Mouse (Mus musculus) liver, embryonic 16.5 days (tissue): Measurements from ENCODE around the gene Ank2. TPM values are rescaled to one million over a fixed set of nuclear protein-coding genes. Genes with fewer than 3 reads are reported as not detected.

Experiments used
- ATAC-seq: fragments of 200-750 bp; cut with Nextera tagmentation; 2 replicates; pipeline ENCODE4 v1.8.0; 2017; ENCODE audit warnings: low read depth, mild to moderate bottlenecking, moderate number of reproducible peaks, moderate library complexity
- H3K27ac ChIP-seq: fragments of 300-500 bp; sonication (generic); 2 replicates; pipeline ENCODE4 v1.5.1; 2014; ENCODE audit warnings: mild to moderate bottlenecking, low read length
- H3K27me3 ChIP-seq: fragments of 300-500 bp; sonication (generic); 2 replicates; pipeline ENCODE4 v1.6.1; 2014; ENCODE audit warnings: low read depth, low read length, mixed read lengths; ENCODE audit not compliant: control insufficient read depth, insufficient read depth
- H3K36me3 ChIP-seq: fragments of 300-500 bp; sonication (generic); 2 replicates; pipeline ENCODE4 v1.6.1; 2014; ENCODE audit warnings: mild to moderate bottlenecking; ENCODE audit not compliant: control insufficient read depth, insufficient read depth
- H3K4me1 ChIP-seq: fragments of 300-500 bp; sonication (generic); 2 replicates; pipeline ENCODE4 v1.6.1; 2014; ENCODE audit warnings: low read depth, low read length, mixed read lengths; ENCODE audit not compliant: control insufficient read depth
- H3K4me2 ChIP-seq: fragments of 300-500 bp; sonication (generic); 2 replicates; pipeline ENCODE4 v1.6.1; 2014; ENCODE audit warnings: low read depth, low read length, mixed read lengths
- H3K4me3 ChIP-seq: fragments of 300-500 bp; sonication (generic); 2 replicates; pipeline ENCODE4 v1.5.1; 2014; ENCODE audit warnings: low read depth, mild to moderate bottlenecking, low read length
- H3K9ac ChIP-seq: fragments of 300-500 bp; sonication (generic); 2 replicates; pipeline ENCODE4 v1.6.1; 2014; ENCODE audit warnings: low read depth, low read length
- H3K9me3 ChIP-seq: fragments of 300-500 bp; sonication (generic); replicated peaks from 2 replicates; pipeline ENCODE4 v1.6.1; 2016; ENCODE audit warnings: low read length; ENCODE audit not compliant: control insufficient read depth
- WGBS: fragments of 180-500 bp; shearing (Covaris S2); extraction: QIAGEN DNeasy Blood & Tissue Kit; methylation state at CpG from one replicate; pipeline ENCODE4 v1.1.7; 2014; ENCODE audit not compliant: insufficient replicate concordance; 5-methylcytosine and 5-hydroxymethylcytosine counted together
- polyA plus RNA-seq: library from polyadenylated mRNA; unstranded; fragments of >200 nt; fragmentation: Nextera tagmentation; extraction: Ambion mirVana; gene quantifications from 2 replicates; pipeline ENCODE4 v1.2.1, GENCODE M21; 2015

The Ank2 gene
- polyA plus RNA-seq, 1 experiment from 2014 or later: 10.4 TPM

DNA sequence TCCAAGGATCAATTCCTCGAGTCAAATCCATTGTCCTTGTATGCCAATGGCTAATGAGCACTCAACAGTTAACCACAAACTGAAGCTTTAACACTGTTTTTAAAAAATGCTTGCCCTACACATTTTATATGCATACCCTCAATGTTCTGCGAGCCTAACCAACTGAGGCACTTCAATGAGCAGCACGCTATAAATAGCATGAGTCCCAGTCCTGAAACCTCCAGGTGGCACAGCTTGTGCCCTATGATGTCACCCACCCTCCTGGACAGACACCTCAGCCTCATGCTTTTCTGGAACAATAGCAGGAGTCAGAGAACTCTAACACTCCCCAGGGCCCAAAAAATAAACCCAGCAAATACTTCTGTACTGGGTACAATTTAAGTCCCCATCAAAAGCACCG is 485.2 kb downstream of the Ank2 start:
- Histone ChIP-seq H3K27ac (no peak overlapping the region), H3K36me3 (no peaks in the 10 kb centered on the region), H3K4me3 (no peak overlapping the region), H3K9me3 (no peaks in the 10 kb centered on the region), H3K9ac (no peak overlapping the region), H3K27me3 (no peaks in the 10 kb centered on the region), H3K4me2 (no peak overlapping the region), H3K4me1 (no peaks in the 10 kb centered on the region)
- no peak for ATAC-seq
- WGBS: 61% methylated on average over 4 of the region's 4 CpGs

DNA sequence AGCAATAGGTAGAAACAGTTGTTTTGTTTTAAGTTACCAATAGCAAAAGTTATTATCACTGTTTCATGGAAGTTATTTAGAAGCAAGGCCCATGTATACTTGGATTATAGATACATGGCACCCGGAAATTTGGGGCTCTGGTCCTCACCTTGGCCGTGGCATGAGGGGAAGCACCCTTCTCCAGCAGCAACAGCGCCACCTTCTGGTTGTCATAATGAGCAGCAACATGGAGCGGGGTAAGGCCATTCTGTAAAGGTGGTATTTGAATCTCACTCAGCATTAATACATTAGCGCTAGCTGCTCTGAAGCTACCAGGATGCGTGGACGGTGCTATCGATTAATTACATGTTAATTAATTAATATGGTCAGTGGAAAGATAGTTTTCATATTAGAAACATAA is 486.6 kb downstream of the Ank2 start:
- H3K4me1 ChIP-seq: no peaks in the 10 kb centered on the region
- H3K36me3 ChIP-seq: no peaks in the 10 kb centered on the region
- no peaks in the 10 kb centered on the region for H3K9me3 ChIP-seq
- no peaks in the 10 kb centered on the region for H3K27me3 ChIP-seq
- H3K9ac ChIP-seq: no peak overlapping the region
- H3K4me3 ChIP-seq: no peak overlapping the region
- WGBS: 47% methylated on average over 8 of the region's 8 CpGs
- H3K27ac ChIP-seq: no peak overlapping the region
- H3K4me2 ChIP-seq: no peak overlapping the region
- no peak for ATAC-seq

DNA sequence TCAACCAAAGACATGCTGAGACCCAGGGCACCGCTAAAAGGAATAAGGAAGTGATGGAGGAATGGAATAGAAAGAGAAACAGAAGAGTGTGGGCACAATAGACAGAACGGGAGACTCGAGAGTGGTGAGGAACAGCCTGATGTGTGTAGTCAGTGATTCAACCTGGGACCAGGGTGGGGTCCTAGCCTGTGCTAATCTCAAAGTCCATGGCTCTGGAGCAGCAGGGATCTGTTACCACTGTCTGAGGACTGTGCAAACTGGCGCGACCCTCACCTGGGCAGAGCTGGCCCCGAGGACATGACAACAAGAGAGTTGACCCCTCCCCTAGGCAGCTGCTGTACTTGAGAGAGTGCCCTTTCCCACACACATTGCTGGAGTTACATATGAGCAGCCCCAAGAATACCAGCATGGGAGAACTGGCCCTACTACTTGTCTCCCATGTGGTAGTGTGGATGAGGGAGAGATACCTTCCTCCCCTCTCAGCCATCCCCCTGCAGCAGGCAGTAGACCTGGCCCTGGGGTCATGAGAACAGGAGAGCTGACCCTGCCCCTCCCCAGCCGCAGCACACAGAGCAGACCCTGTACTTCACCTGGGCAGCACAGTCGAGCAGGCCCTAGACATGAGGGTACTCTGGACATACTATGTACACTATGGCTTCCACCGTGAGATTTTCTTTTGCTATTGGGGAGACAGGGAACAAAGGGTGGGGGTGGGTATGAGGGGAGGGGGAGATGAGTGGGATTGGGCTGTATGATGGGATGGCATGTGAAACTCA is 493.1 kb downstream of the Ank2 start:
- 58% methylated on average over 9 of the region's 9 CpGs for WGBS
- no peaks in the 10 kb centered on the region for H3K27me3 ChIP-seq
- ATAC-seq: peak; percentile 22; the same call in 1 of the 2 replicates

DNA sequence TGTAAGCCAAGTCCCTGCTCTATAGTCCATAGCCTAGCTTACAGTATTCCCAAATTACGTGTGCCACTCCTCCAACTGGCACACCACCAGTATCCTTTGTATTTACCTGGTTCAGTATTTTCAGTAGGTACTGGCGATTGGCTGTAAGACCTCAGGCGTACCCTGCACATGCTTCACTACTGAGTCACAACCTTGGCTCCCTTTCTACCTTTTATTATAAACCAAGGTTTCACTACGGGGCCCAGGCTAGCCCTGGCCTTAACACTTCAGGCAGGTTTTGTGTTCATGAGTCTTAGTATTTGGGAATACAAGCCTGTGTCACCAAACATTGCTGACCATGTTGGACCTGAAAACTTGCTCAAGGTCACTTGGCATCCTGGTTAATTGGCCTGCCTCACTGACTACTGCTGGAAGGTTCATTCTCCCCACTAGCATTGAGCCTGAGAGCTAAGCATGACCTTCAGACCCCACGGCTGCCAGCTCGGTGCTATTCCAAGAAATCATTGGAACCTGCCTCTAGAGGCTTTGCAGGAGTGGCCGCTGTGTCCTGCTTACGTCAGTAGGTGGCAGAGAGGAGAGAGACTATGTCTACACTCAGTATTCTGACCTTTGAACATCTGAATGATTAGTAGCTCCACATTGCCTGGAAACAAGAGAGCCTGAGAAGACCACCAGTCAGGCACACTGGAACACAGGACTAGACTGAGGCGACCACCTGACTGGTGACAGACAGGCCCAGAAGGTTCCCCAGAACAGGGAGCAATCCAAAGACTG is 494.1 kb downstream of the Ank2 start:
- H3K27me3 ChIP-seq: no peaks in the 10 kb centered on the region
- H3K4me3 ChIP-seq: no peak overlapping the region
- no peak overlapping the region for H3K4me2 ChIP-seq
- H3K27ac ChIP-seq: no peak overlapping the region
- H3K4me1 ChIP-seq: no peaks in the 10 kb centered on the region
- peak; percentile 84 for ATAC-seq
- WGBS: 59% methylated on average over 9 of the region's 9 CpGs
- no peak overlapping the region for H3K9ac ChIP-seq
- H3K36me3 ChIP-seq: no peaks in the 10 kb centered on the region
- H3K9me3 ChIP-seq: no peaks in the 10 kb centered on the region

More for the DNA sequence above, 493.1 kb downstream of the Ank2 start:
- Histone ChIP-seq H3K4me1 (no peaks in the 10 kb centered on the region), H3K27ac (no peak overlapping the region), H3K4me3 (no peak overlapping the region), H3K4me2 (no peak overlapping the region), H3K9me3 (no peaks in the 10 kb centered on the region), H3K9ac (no peak overlapping the region), H3K36me3 (no peaks in the 10 kb centered on the region)

DNA sequence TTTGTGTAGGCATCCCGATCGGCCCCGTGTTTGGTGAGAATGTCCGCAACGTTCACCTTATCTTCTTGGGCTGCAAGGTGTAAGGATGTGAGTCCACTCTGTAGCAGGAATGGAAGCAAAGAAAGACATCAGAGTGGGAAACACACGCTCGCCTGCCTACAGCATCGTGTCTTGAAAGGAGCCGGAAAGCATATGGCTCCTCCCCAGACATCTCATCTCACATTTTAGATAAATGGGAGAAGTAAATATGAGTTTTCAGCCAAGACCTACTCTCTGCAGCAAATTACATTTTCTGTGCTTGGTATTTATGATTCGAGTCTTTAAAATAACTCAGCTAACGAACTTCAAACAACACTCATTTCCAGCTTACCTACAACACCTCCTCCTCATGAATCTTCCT is 495.2 kb downstream of the Ank2 start:
- no peaks in the 10 kb centered on the region for H3K4me1 ChIP-seq
- H3K27ac ChIP-seq: no peak overlapping the region
- no peaks in the 10 kb centered on the region for H3K36me3 ChIP-seq
- ATAC-seq: no peak
- no peaks in the 10 kb centered on the region for H3K27me3 ChIP-seq
- no peak overlapping the region for H3K4me3 ChIP-seq
- H3K9ac ChIP-seq: no peak overlapping the region
- H3K9me3 ChIP-seq: no peaks in the 10 kb centered on the region
- WGBS: 80% methylated on average over 11 of the region's 11 CpGs
- H3K4me2 ChIP-seq: no peak overlapping the region

DNA sequence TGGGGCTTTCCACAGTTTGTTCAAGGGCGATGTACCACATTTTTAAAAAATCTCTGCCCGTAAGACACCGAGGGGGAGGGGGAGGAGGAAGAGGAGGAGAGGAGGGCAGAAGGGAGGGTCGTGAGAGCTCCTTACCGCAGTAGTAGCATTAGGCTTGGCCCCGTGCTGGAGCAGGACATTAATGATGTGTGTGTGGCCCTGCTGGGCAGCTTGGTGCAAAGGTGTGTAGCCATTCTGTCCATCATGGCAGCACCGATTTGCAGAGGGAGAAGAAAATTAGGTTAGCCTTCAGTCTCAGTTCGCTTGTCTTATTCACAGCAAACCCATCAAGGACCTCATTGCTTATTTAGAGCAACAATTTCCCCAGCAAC is 500.4 kb downstream of the Ank2 start:
- H3K9me3 ChIP-seq: no peaks in the 10 kb centered on the region
- H3K36me3 ChIP-seq: no peaks in the 10 kb centered on the region
- 7% methylated on average over 7 of the region's 8 CpGs for WGBS
- no peaks in the 10 kb centered on the region for H3K4me1 ChIP-seq
- H3K27me3 ChIP-seq: no peaks in the 10 kb centered on the region; the same call in 1 of the 2 replicates
- H3K27ac ChIP-seq: no peak overlapping the region
- no peak overlapping the region for H3K9ac ChIP-seq
- no peak for ATAC-seq
- H3K4me2 ChIP-seq: no peak overlapping the region
- H3K4me3 ChIP-seq: no peak overlapping the region

DNA sequence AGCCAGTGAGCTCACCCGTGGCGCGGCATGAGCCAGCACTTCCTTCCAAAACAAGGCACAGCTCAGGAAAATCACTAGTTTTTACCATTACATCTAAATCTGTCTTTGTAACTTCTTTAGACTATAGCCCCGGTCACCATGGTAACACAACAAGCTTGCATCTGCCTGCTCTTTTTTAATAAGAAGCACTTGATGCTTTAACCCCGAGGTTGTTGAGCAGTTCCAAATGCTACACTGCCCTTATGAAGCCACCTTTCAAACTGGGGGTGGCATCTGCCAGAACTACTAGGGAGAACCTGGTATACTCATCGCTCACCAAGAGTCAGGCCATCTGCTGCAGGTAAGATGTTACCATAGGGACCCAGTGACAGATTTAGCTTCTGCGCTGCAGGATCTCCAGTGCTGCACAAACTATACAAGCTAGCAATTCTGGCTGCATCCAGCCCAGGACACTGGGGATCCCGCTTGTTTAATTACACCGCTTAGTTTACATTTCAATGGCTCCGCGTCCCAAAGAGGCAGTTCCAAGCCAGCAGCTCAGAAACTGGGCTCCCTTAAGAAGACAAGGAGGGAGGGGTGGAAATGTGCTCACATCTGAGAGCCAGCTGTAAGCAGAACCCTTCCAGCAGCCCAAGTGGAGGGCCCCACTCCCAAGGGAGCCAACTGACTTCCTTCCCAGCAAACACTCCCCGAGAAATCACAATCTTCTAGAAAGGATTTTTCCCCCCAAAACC is 501.0 kb downstream of the Ank2 start:
- Histone ChIP-seq H3K4me2 (no peak overlapping the region), H3K4me3 (no peak overlapping the region), H3K27me3 (no peaks in the 10 kb centered on the region; the same call in 1 of the 2 replicates), H3K27ac (no peak overlapping the region), H3K36me3 (no peaks in the 10 kb centered on the region), H3K4me1 (no peaks in the 10 kb centered on the region), H3K9ac (no peak overlapping the region), H3K9me3 (no peaks in the 10 kb centered on the region)
- 17% methylated on average over 12 of the region's 12 CpGs for WGBS
- no peak; the same call in 1 of the 2 replicates for ATAC-seq

DNA sequence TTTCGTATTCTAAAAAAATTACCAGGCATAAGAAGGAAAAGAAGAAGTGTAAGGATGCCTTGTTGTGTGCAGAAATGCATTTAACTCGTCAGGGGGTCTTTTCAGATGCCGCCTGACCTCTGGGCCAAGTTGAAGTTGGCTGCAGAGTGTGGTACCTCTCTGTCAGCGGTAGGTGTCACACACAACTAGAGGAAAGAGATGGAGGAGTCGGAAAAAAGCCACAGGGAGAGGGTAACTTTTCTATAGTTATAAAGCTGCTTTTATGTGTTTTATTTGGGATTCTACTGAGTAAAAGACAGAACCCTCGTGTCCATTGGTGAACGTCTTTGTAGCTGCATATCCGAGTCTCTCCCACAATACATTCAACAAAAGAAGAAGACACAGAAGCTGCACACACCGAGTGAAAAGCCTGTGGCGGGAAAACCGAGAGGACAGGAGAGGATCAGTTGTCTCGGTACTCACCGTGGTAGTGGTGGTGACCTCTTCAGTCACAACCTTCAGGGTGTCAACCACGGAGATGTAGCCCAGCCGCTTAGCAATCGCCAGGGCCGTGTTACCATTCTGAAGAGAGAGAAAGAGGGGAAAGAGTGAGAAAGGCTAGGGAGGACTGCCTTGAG is 501.7 kb downstream of the Ank2 start:
- Histone ChIP-seq H3K27ac (no peak overlapping the region), H3K4me3 (no peak overlapping the region), H3K4me1 (no peaks in the 10 kb centered on the region), H3K9me3 (no peaks in the 10 kb centered on the region), H3K4me2 (no peak overlapping the region), H3K36me3 (no peaks in the 10 kb centered on the region), H3K27me3 (no peaks in the 10 kb centered on the region; the same call in 1 of the 2 replicates), H3K9ac (no peak overlapping the region)
- 18% methylated on average over 17 of the region's 17 CpGs for WGBS
- ATAC-seq: no peak
